Mouse (Mus musculus) heart, embryonic 10.5 days (tissue): ENCODE results near the gene Map4k1. TPM values are rescaled to one million over a fixed set of nuclear protein-coding genes. Genes with fewer than 3 reads are reported as not detected.
"Not testable (repeated sequence)": the region's sequence is repeated elsewhere in the genome, so short reads cannot be mapped to it uniquely, and the experiment has no call there.

Source experiments
- DNase-seq: peaks from one replicate; pipeline ENCODE4 v3.0.0-alpha.2; 2017; ENCODE audit warnings: low spot score
- H3K27ac ChIP-seq: fragments of 300-500 bp; sonication (generic); 2 replicates; pipeline ENCODE4 v1.5.1; 2016; ENCODE audit warnings: mild to moderate bottlenecking
- H3K27me3 ChIP-seq: fragments of 300-500 bp; sonication (generic); 2 replicates; pipeline ENCODE4 v1.6.1; 2016; ENCODE audit warnings: mild to moderate bottlenecking; ENCODE audit not compliant: poor library complexity, insufficient read depth, severe bottlenecking
- H3K36me3 ChIP-seq: fragments of 300-500 bp; sonication (generic); 2 replicates; pipeline ENCODE4 v1.6.1; 2016; ENCODE audit warnings: mild to moderate bottlenecking, moderate library complexity
- H3K4me1 ChIP-seq: fragments of 300-500 bp; sonication (generic); 2 replicates; pipeline ENCODE4 v1.6.1; 2016; ENCODE audit warnings: mild to moderate bottlenecking
- H3K4me3 ChIP-seq: fragments of 300-500 bp; sonication (generic); 2 replicates; pipeline ENCODE4 v1.5.1; 2016; ENCODE audit warnings: mild to moderate bottlenecking, moderate library complexity
- H3K9me3 ChIP-seq: fragments of 300-500 bp; sonication (generic); 2 replicates; pipeline ENCODE4 v1.6.1; 2016; ENCODE audit warnings: mild to moderate bottlenecking, moderate library complexity
- WGBS: fragments of 180-500 bp; shearing (Covaris S2); methylation state at CpG from one replicate; pipeline ENCODE4 v1.1.7; 2016; 5-methylcytosine and 5-hydroxymethylcytosine counted together
- polyA plus RNA-seq: library from polyadenylated mRNA; unstranded; fragments of >200 nt; fragmentation: Nextera tagmentation; extraction: Ambion mirVana; gene quantifications from 2 replicates; pipeline ENCODE4 v1.2.1, GENCODE M21; 2016

The Map4k1 gene
- polyA plus RNA-seq, 1 experiment from 2014 or later, result 14.3 TPM

- no peak for DNase-seq
- H3K9me3 ChIP-seq, result no peaks in the 10 kb centered on the region
- peaks cover 75% of the 10 kb centered on the region for H3K4me1 ChIP-seq
- peak overlapping the region; percentile 96; the same call in 1 of the 2 replicates for H3K27ac ChIP-seq
- H3K4me3 ChIP-seq, result peak overlapping the region; percentile 100
- H3K27me3 ChIP-seq, result no peaks in the 10 kb centered on the region
- peaks cover 8% of the 10 kb centered on the region for H3K36me3 ChIP-seq
- WGBS, result 57% methylated on average over 1 of the region's 1 CpGs
Measured at GRCm38 (mm10) chr7:28958770-28959169, 23.1 kb upstream of the Map4k1 start.

- Histone ChIP-seq H3K36me3 (peaks cover 8% of the 10 kb centered on the region), H3K27me3 (no peaks in the 10 kb centered on the region), H3K9me3 (no peaks in the 10 kb centered on the region), H3K27ac (peak overlapping the region; percentile 96), H3K4me1 (peaks cover 70% of the 10 kb centered on the region), H3K4me3 (peak overlapping the region; percentile 100)
- DNase-seq, result no peak
- 23% methylated on average over 6 of the region's 6 CpGs for WGBS
Measured at GRCm38 (mm10) chr7:28959505-28960045, 22.3 kb upstream of the Map4k1 start.

GRCm38 (mm10) chr7:28960354-28961046, 21.4 kb upstream of the Map4k1 start:
- H3K27ac ChIP-seq, result peak overlapping the region; percentile 96

GRCm38 (mm10) chr7:28961584-28961926, 20.3 kb upstream of the Map4k1 start:
- peak overlapping the region; percentile 100 for H3K4me3 ChIP-seq
- no peaks in the 10 kb centered on the region for H3K36me3 ChIP-seq
- H3K27ac ChIP-seq, result peak overlapping the region; percentile 96
- DNase-seq, result no peak
- WGBS, result under 1% methylated on average over 7 of the region's 7 CpGs
- H3K4me1 ChIP-seq, result peaks cover 52% of the 10 kb centered on the region
- H3K9me3 ChIP-seq, result no peaks in the 10 kb centered on the region
- no peaks in the 10 kb centered on the region for H3K27me3 ChIP-seq

More at GRCm38 (mm10) chr7:28960354-28961046, 21.4 kb upstream of the Map4k1 start:
- H3K36me3 ChIP-seq, result peaks cover 7% of the 10 kb centered on the region
- H3K4me3 ChIP-seq, result peak overlapping the region; percentile 100
- no peak for DNase-seq
- peaks cover 63% of the 10 kb centered on the region for H3K4me1 ChIP-seq
- no peaks in the 10 kb centered on the region for H3K9me3 ChIP-seq
- 11% methylated on average over 9 of the region's 9 CpGs for WGBS
- H3K27me3 ChIP-seq, result no peaks in the 10 kb centered on the region

GRCm38 (mm10) chr7:28961927-28962670, 19.8 kb upstream of the Map4k1 start, which contains the start of gene Actn4:
TSS of gene Actn4 (minus strand) at chr7:28962340.
- peak; percentile 99 for DNase-seq
- under 1% methylated on average over 76 of the region's 76 CpGs for WGBS
- H3K4me3 ChIP-seq, result peak within 1 kb of the TSS; percentile 100
- no peaks in the 10 kb centered on the region for H3K9me3 ChIP-seq
- H3K27ac ChIP-seq, result peak within 1 kb of the TSS; percentile 96
- peaks cover 49% of the 10 kb centered on the region for H3K4me1 ChIP-seq
- H3K27me3 ChIP-seq, result no peaks in the 10 kb centered on the region
- no peaks in the 10 kb centered on the region for H3K36me3 ChIP-seq

GRCm38 (mm10) chr7:28963399-28963923, 18.4 kb upstream of the Map4k1 start:
- H3K27me3 ChIP-seq, result no peaks in the 10 kb centered on the region
- no peaks in the 10 kb centered on the region for H3K36me3 ChIP-seq
- no peaks in the 10 kb centered on the region for H3K9me3 ChIP-seq
- peaks cover 36% of the 10 kb centered on the region for H3K4me1 ChIP-seq
- 82% methylated on average over 3 of the region's 3 CpGs for whole genome bisulfite sequencing
- no peak overlapping the region for H3K4me3 ChIP-seq
- peak overlapping the region; percentile 96 for H3K27ac ChIP-seq
- DNase-seq, result no peak

- Histone ChIP-seq H3K4me3 (no peak overlapping the region), H3K27me3 (no peaks in the 10 kb centered on the region), H3K4me1 (peaks cover 24% of the 10 kb centered on the region), H3K9me3 (no peaks in the 10 kb centered on the region), H3K36me3 (peaks cover 6% of the 10 kb centered on the region; the same call in 1 of the 2 replicates), H3K27ac (no peak overlapping the region)
- DNase-seq, result no peak
- 74% methylated on average over 5 of the region's 5 CpGs for WGBS
Measured at GRCm38 (mm10) chr7:28965346-28965840, 16.5 kb upstream of the Map4k1 start.

GRCm38 (mm10) chr7:28966181-28966580, 15.7 kb upstream of the Map4k1 start:
- 91% methylated on average over 4 of the region's 5 CpGs for WGBS
- H3K27me3 ChIP-seq, result no peaks in the 10 kb centered on the region
- peaks cover 23% of the 10 kb centered on the region for H3K4me1 ChIP-seq
- no peak overlapping the region for H3K27ac ChIP-seq
- no peak for DNase-seq
- peaks cover 14% of the 10 kb centered on the region for H3K36me3 ChIP-seq
- H3K9me3 ChIP-seq, result no peaks in the 10 kb centered on the region
- no peak overlapping the region for H3K4me3 ChIP-seq

GRCm38 (mm10) chr7:28966751-28967505, 14.9 kb upstream of the Map4k1 start:
- H3K9me3 ChIP-seq, result no peaks in the 10 kb centered on the region
- peak overlapping the region; percentile 67; the same call in 1 of the 2 replicates for H3K27ac ChIP-seq
- H3K36me3 ChIP-seq, result peaks cover 22% of the 10 kb centered on the region
- DNase-seq, result no peak
- no peaks in the 10 kb centered on the region for H3K27me3 ChIP-seq
- H3K4me1 ChIP-seq, result peaks cover 27% of the 10 kb centered on the region
- 61% methylated on average over 4 of the region's 4 CpGs for WGBS
- H3K4me3 ChIP-seq, result no peak overlapping the region

GRCm38 (mm10) chr7:28968120-28968519, 13.7 kb upstream of the Map4k1 start:
- H3K9me3 ChIP-seq, H3K4me3 ChIP-seq, H3K27ac ChIP-seq, H3K27me3 ChIP-seq, DNase-seq: not testable (repeated sequence)
- Histone ChIP-seq H3K36me3 (peaks cover 31% of the 10 kb centered on the region), H3K4me1 (peaks cover 24% of the 10 kb centered on the region)
- WGBS, result 90% methylated on average over 8 of the region's 8 CpGs

- DNase-seq, result no peak
- Histone ChIP-seq H3K27me3 (no peaks in the 10 kb centered on the region), H3K36me3 (peaks cover 43% of the 10 kb centered on the region), H3K9me3 (no peaks in the 10 kb centered on the region), H3K4me3 (no peak overlapping the region), H3K27ac (no peak overlapping the region), H3K4me1 (peaks cover 18% of the 10 kb centered on the region)
- WGBS, result 86% methylated on average over 1 of the region's 1 CpGs
Measured at GRCm38 (mm10) chr7:28969271-28969670, 12.6 kb upstream of the Map4k1 start.

- DNase-seq, result no peak
- no peak overlapping the region for H3K27ac ChIP-seq
- H3K27me3 ChIP-seq, result no peaks in the 10 kb centered on the region
- peaks cover 49% of the 10 kb centered on the region for H3K36me3 ChIP-seq
- H3K9me3 ChIP-seq, result no peaks in the 10 kb centered on the region
- H3K4me1 ChIP-seq, result peaks cover 18% of the 10 kb centered on the region
- 69% methylated on average over 12 of the region's 12 CpGs for WGBS
- H3K4me3 ChIP-seq, result no peak overlapping the region
Measured at GRCm38 (mm10) chr7:28969672-28970394, 12.0 kb upstream of the Map4k1 start.
